In genomic region chr2:51972142-51972541, GRCm38 (mm10) we compare ENCODE assay signal across 8 mouse cellular contexts. TPM values are rescaled to one million over a fixed set of nuclear protein-coding genes. Genes with fewer than 3 reads are reported as not detected.
DNase-seq lines count a peak whose midpoint lies in the region; ATAC-seq and TF ChIP-seq lines count a peak whose summit lies in the region.

No protein-coding gene starts in this region.

- no peak overlapping the region for H3K9ac ChIP-seq in forebrain, embryonic 14.5 days (ENCODE audit: low read length)
- H3K9ac ChIP-seq in liver, embryonic 14.5 days (replicated peaks) = peak overlapping the region; percentile 71
- no peak overlapping the region for H3K9ac ChIP-seq in neural tube, embryonic 12.5 days

- H3K4me2 ChIP-seq in forebrain, embryonic 14.5 days (ENCODE audit: low read length) = peak overlapping the region; percentile 78
- H3K4me2 ChIP-seq in liver, embryonic 14.5 days (ENCODE audit: low read depth) = peak overlapping the region; percentile 86
- peak overlapping the region; percentile 83 for H3K4me2 ChIP-seq in neural tube, embryonic 12.5 days (replicated peaks)

- H3K27me3 ChIP-seq in forebrain, embryonic 14.5 days (replicated peaks; ENCODE audit: control insufficient read depth, insufficient read depth, low read length) = no peaks in the 10 kb centered on the region
- no peaks in the 10 kb centered on the region for H3K27me3 ChIP-seq in liver, embryonic 14.5 days (ENCODE audit: control insufficient read depth, insufficient read depth, low read length)
- H3K27me3 ChIP-seq in neural tube, embryonic 12.5 days (replicated peaks) = no peaks in the 10 kb centered on the region

- ATAC-seq in forebrain, embryonic 14.5 days = peak; percentile 30; the same call in 1 of the 2 replicates
- ATAC-seq in inflammation-experienced regulatory T-cells, adult 6 months = peak; percentile 63
- peak; percentile 49 for ATAC-seq in liver, embryonic 14.5 days (ENCODE audit: insufficient read depth)
- peak; percentile 38; the same call in 1 of the 2 replicates for ATAC-seq in neural tube, embryonic 12.5 days (ENCODE audit: low FRiP score, low read depth)

- no peak for TF ChIP-seq CTCF in liver, embryonic 14.5 days (IDR thresholded peaks at IDR 0.05; ENCODE audit: low read depth)

- H3K27ac ChIP-seq in forebrain, embryonic 14.5 days (ENCODE audit: low read depth, low read length) = no peak overlapping the region
- no peak overlapping the region for H3K27ac ChIP-seq in liver, embryonic 14.5 days
- no peak overlapping the region for H3K27ac ChIP-seq in neural tube, embryonic 12.5 days

- WGBS in forebrain, embryonic 14.5 days = 72% methylated on average over 5 of the region's 5 CpGs
- 16% methylated on average over 5 of the region's 5 CpGs for WGBS in liver, embryonic 14.5 days (ENCODE audit: insufficient replicate concordance)
- 65% methylated on average over 5 of the region's 5 CpGs for WGBS in neural tube, embryonic 12.5 days

- no peaks in the 10 kb centered on the region for H3K36me3 ChIP-seq in forebrain, embryonic 14.5 days (ENCODE audit: control insufficient read depth, insufficient read depth, low read length)
- no peaks in the 10 kb centered on the region for H3K36me3 ChIP-seq in liver, embryonic 14.5 days (replicated peaks; ENCODE audit: control insufficient read depth, insufficient read depth, low read depth)
- H3K36me3 ChIP-seq in neural tube, embryonic 12.5 days = no peaks in the 10 kb centered on the region

- no peak for TF ChIP-seq EP300 in liver, embryonic 14.5 days (IDR thresholded peaks at IDR 0.05; ENCODE audit: low read depth)

- no peaks in the 10 kb centered on the region for H3K4me1 ChIP-seq in forebrain, embryonic 14.5 days (ENCODE audit: control insufficient read depth, insufficient read depth, low read length)
- H3K4me1 ChIP-seq in liver, embryonic 14.5 days (replicated peaks; ENCODE audit: control insufficient read depth in 2 of 2, insufficient read depth in 2 of 2, low read length in 1 of 2) = peaks cover 3 to 9% of the 10 kb centered on the region in 2 experiments
- 0 out of 2 replicates have a peak, but pooled peaks cover 5% of the 10 kb centered on the region for H3K4me1 ChIP-seq in neural tube, embryonic 12.5 days

- H3K9me3 ChIP-seq in forebrain, embryonic 14.5 days (replicated peaks; ENCODE audit: control insufficient read depth, low read length) = no peaks in the 10 kb centered on the region
- no peaks in the 10 kb centered on the region for H3K9me3 ChIP-seq in liver, embryonic 14.5 days (ENCODE audit: control insufficient read depth, low read length)
- no peaks in the 10 kb centered on the region for H3K9me3 ChIP-seq in neural tube, embryonic 12.5 days

- H3K4me3 ChIP-seq in forebrain, embryonic 14.5 days (ENCODE audit: low read depth, low read length) = no peak overlapping the region
- H3K4me3 ChIP-seq in liver, embryonic 14.5 days (ENCODE audit: insufficient read depth in 1 of 2, low read depth in 2 of 2, low read length in 2 of 2) = peak overlapping the region; percentile 81 to 88
- peak overlapping the region; percentile 56; the same call in 1 of the 2 replicates for H3K4me3 ChIP-seq in neural tube, embryonic 12.5 days

- peak; percentile 15 for DNase-seq in gastrocnemius, adult 18-20 months (ENCODE audit: low spot score)
- no peak for DNase-seq in gastrocnemius, adult 8-10 months (ENCODE audit: low spot score in 2 of 2)
- peak; percentile 29 to 53 for DNase-seq in adrenal gland, postnatal 36 days
- DNase-seq in forebrain, embryonic 14.5 days (ENCODE audit: low spot score) = no peak
- no peak for DNase-seq in liver, embryonic 14.5 days (ENCODE audit: low read depth in 3 of 3, low spot score in 3 of 3)
- no peak for DNase-seq in layer of hippocampus, postnatal 25 days (ENCODE audit: extremely low spot score in 1 of 2, low spot score in 1 of 2)

RNA-seq across cellular contexts. Expression of gene Nmi, which starts 1.2 kb away (rescaled TPM):
- total RNA-seq in gastrocnemius, adult 18-20 months (2021) = 1 to 10 TPM; 2.4 to 3.1 TPM
- 1 to 10 TPM; 1.5 to 2.9 (median 1.9) TPM for total RNA-seq in gastrocnemius, adult 8-10 months (2022)
- total RNA-seq in adrenal gland, postnatal 36 days (2021) = 10 to 100 TPM in 1 of 2 experiments, 1 to 10 TPM in 1; 9.8 to 15.3 TPM
- polyA plus RNA-seq in forebrain, embryonic 14.5 days (2014; fragmentation: Nextera tagmentation; extraction: Ambion mirVana) = 5.0 TPM in 2 replicates
- 100 to 1,000 TPM; 168 to 202 (median 175) TPM for polyA plus RNA-seq in inflammation-experienced regulatory T-cells, adult 6 months (2017; shearing (Covaris generic))
- 2.3 and 5.1 TPM in 2 replicates for polyA plus RNA-seq in liver, embryonic 14.5 days (2012; rRNA removed)
- 10.7 and 11.0 TPM in 2 replicates for polyA plus RNA-seq in liver, embryonic 14.5 days (2014; fragmentation: Nextera tagmentation; extraction: Ambion mirVana)
- polyA plus RNA-seq in neural tube, embryonic 12.5 days (2016; fragmentation: Nextera tagmentation; extraction: Ambion mirVana) = 7.0 and 7.3 TPM in 2 replicates
- 1 to 10 TPM; 1.8 to 2.3 TPM for total RNA-seq in layer of hippocampus, postnatal 25 days (2021)

RNA-seq across cellular contexts. Expression of gene Rbm43, which starts 37.2 kb away (rescaled TPM):
- total RNA-seq in gastrocnemius, adult 18-20 months (2021) = 1 to 10 TPM in 1 of 2 experiments, under 1 TPM in 1; 0.75 to 1.5 TPM
- total RNA-seq in gastrocnemius, adult 8-10 months (2022) = 1 to 10 TPM in 1 of 4 experiments, under 1 TPM in 3; 0.27 to 1.4 (median 0.69) TPM
- total RNA-seq in adrenal gland, postnatal 36 days (2021) = 10 to 100 TPM; 16.1 to 16.3 TPM
- 5.5 and 5.6 TPM in 2 replicates for polyA plus RNA-seq in forebrain, embryonic 14.5 days (2014; fragmentation: Nextera tagmentation; extraction: Ambion mirVana)
- 10 to 100 TPM; 29.8 to 56.9 (median 37.3) TPM for polyA plus RNA-seq in inflammation-experienced regulatory T-cells, adult 6 months (2017; shearing (Covaris generic))
- polyA plus RNA-seq in liver, embryonic 14.5 days (2012; rRNA removed) = 8.1 and 14.1 TPM in 2 replicates
- polyA plus RNA-seq in liver, embryonic 14.5 days (2014; fragmentation: Nextera tagmentation; extraction: Ambion mirVana) = 23.2 and 23.7 TPM in 2 replicates
- 5.7 and 7.2 TPM in 2 replicates for polyA plus RNA-seq in neural tube, embryonic 12.5 days (2016; fragmentation: Nextera tagmentation; extraction: Ambion mirVana)
- total RNA-seq in layer of hippocampus, postnatal 25 days (2021) = 10 to 100 TPM; 16.9 to 21.7 TPM

Comparison
In these comparisons a context has a peak if more than half of its experiments do, and no peak if none do; other contexts are left out.
1. DNase-seq: peak in gastrocnemius, adult 18-20 months (single experiment) and adrenal gland, postnatal 36 days (2 of 2); none in gastrocnemius, adult 8-10 months (0 of 2), forebrain, embryonic 14.5 days (single experiment), liver, embryonic 14.5 days (0 of 3) and layer of hippocampus, postnatal 25 days (0 of 2).
2. RNA of gene Rbm43, which starts 37.2 kb away (total RNA-seq): 16.9 to 21.7 TPM in layer of hippocampus, postnatal 25 days and 16.1 to 16.3 TPM in adrenal gland, postnatal 36 days; 0.75 to 1.5 TPM in gastrocnemius, adult 18-20 months and 0.27 to 1.4 TPM in gastrocnemius, adult 8-10 months; every median in the first group is over 4 times any median in the second.
3. Peak in every context shown above with its lines, with median percentiles within 50 percentile points of each other: ATAC-seq and H3K4me2 ChIP-seq.